Mouse (Mus musculus): Measurements from ENCODE around the gene Rps3a1. TPM values are rescaled to one million over a fixed set of nuclear protein-coding genes. Genes with fewer than 3 reads are reported as not detected.
"Not testable (repeated sequence)": the region's sequence is repeated elsewhere in the genome, so short reads cannot be mapped to it uniquely, and the experiment has no call there.

Rps3a1 gene
- polyA plus RNA-seq, 1 experiment from 2014 or later, result 1,266 TPM

- Histone ChIP-seq H3K27ac (no peak overlapping the region), H3K4me2 (peak overlapping the region; percentile 26; the same call in 1 of the 2 replicates), H3K4me1 (peaks cover 13% of the 10 kb centered on the region), H3K9ac (no peak overlapping the region), H3K4me3 (no peak overlapping the region), H3K9me3 (no peaks in the 10 kb centered on the region), H3K36me3 (peaks cover 14% of the 10 kb centered on the region), H3K27me3 (no peaks in the 10 kb centered on the region)
- ATAC-seq (ENCODE audit: borderline replicate concordance, extremely low read depth, low FRiP score, low TSS enrichment), result no peak
- WGBS, result 19% methylated on average over 10 of the region's 10 CpGs
These were observed 32.4 kb downstream of the Rps3a1 start for GRCm38 (mm10) chr3:86110077-86110476.

GRCm38 (mm10) chr3:86109099-86109498 lies 33.4 kb downstream of the Rps3a1 start:
- peaks cover 14% of the 10 kb centered on the region for H3K36me3 ChIP-seq
- H3K9me3 ChIP-seq, result no peaks in the 10 kb centered on the region
- ATAC-seq (ENCODE audit: borderline replicate concordance, extremely low read depth, low FRiP score, low TSS enrichment), result no peak
- no peak overlapping the region for H3K9ac ChIP-seq
- 59% methylated on average over 7 of the region's 7 CpGs for WGBS
- peaks cover 6% of the 10 kb centered on the region for H3K4me1 ChIP-seq
- H3K4me2 ChIP-seq, result no peak overlapping the region
- no peaks in the 10 kb centered on the region for H3K27me3 ChIP-seq
- no peak overlapping the region for H3K4me3 ChIP-seq
- H3K27ac ChIP-seq, result peak overlapping the region; percentile 29; the same call in 1 of the 2 replicates

- Histone ChIP-seq H3K27ac (0 out of 2 replicates have a peak overlapping the region, but pooled peaks have one; percentile 15), H3K9me3 (no peaks in the 10 kb centered on the region)
- 73% methylated on average over 4 of the region's 4 CpGs for WGBS
These were observed 33.9 kb downstream of the Rps3a1 start for GRCm38 (mm10) chr3:86108576-86108975.

GRCm38 (mm10) chr3:86107637-86108539 lies 34.6 kb downstream of the Rps3a1 start:
- Histone ChIP-seq H3K4me2 (no peak overlapping the region), H3K4me1 (peaks cover 6% of the 10 kb centered on the region), H3K27me3 (no peaks in the 10 kb centered on the region), H3K9ac (no peak overlapping the region), H3K4me3 (no peak overlapping the region), H3K27ac (no peak overlapping the region), H3K36me3 (peaks cover 17% of the 10 kb centered on the region), H3K9me3 (no peaks in the 10 kb centered on the region)
- WGBS, result 77% methylated on average over 8 of the region's 8 CpGs
- ATAC-seq (ENCODE audit: borderline replicate concordance, extremely low read depth, low FRiP score, low TSS enrichment), result no peak

More at GRCm38 (mm10) chr3:86108576-86108975, 33.9 kb downstream of the Rps3a1 start:
- Histone ChIP-seq H3K4me3 (no peak overlapping the region), H3K9ac (no peak overlapping the region), H3K4me2 (no peak overlapping the region), H3K27me3 (no peaks in the 10 kb centered on the region), H3K4me1 (peaks cover 6% of the 10 kb centered on the region), H3K36me3 (peaks cover 17% of the 10 kb centered on the region)
- ATAC-seq (ENCODE audit: borderline replicate concordance, extremely low read depth, low FRiP score, low TSS enrichment), result peak; percentile 67; the same call in 1 of the 2 replicates

GRCm38 (mm10) chr3:86106086-86106632 lies 36.3 kb downstream of the Rps3a1 start:
- peaks cover 6% of the 10 kb centered on the region for H3K4me1 ChIP-seq
- H3K9ac ChIP-seq, result no peak overlapping the region
- no peak overlapping the region for H3K4me3 ChIP-seq
- no peaks in the 10 kb centered on the region for H3K9me3 ChIP-seq
- no peak overlapping the region for H3K27ac ChIP-seq
- 92% methylated on average over 8 of the region's 8 CpGs for WGBS
- peaks cover 17% of the 10 kb centered on the region for H3K36me3 ChIP-seq
- no peaks in the 10 kb centered on the region for H3K27me3 ChIP-seq
- H3K4me2 ChIP-seq, result no peak overlapping the region
- ATAC-seq (ENCODE audit: borderline replicate concordance, extremely low read depth, low FRiP score, low TSS enrichment), result no peak

GRCm38 (mm10) chr3:86104909-86105308 lies 37.6 kb downstream of the Rps3a1 start:
- WGBS, result 78% methylated on average over 4 of the region's 4 CpGs
- peaks cover 17% of the 10 kb centered on the region for H3K36me3 ChIP-seq
- H3K4me2 ChIP-seq, result no peak overlapping the region

GRCm38 (mm10) chr3:86104433-86104832 lies 38.1 kb downstream of the Rps3a1 start:
- H3K4me3 ChIP-seq; H3K4me1 ChIP-seq; H3K27me3 ChIP-seq; H3K27ac ChIP-seq; H3K9ac ChIP-seq; H3K9me3 ChIP-seq; ATAC-seq (ENCODE audit: borderline replicate concordance, extremely low read depth, low FRiP score, low TSS enrichment); H3K4me2 ChIP-seq: not testable (repeated sequence)
- WGBS, result 84% methylated on average over 7 of the region's 7 CpGs
- peaks cover 20% of the 10 kb centered on the region for H3K36me3 ChIP-seq

More at GRCm38 (mm10) chr3:86104909-86105308, 37.6 kb downstream of the Rps3a1 start:
- no peak overlapping the region for H3K9ac ChIP-seq
- no peak overlapping the region for H3K27ac ChIP-seq
- no peak overlapping the region for H3K4me3 ChIP-seq
- no peaks in the 10 kb centered on the region for H3K27me3 ChIP-seq
- no peak for ATAC-seq (ENCODE audit: borderline replicate concordance, extremely low read depth, low FRiP score, low TSS enrichment)
- H3K9me3 ChIP-seq, result no peaks in the 10 kb centered on the region
- H3K4me1 ChIP-seq, result peaks cover 2% of the 10 kb centered on the region

- peaks cover 26% of the 10 kb centered on the region for H3K36me3 ChIP-seq
- ATAC-seq (ENCODE audit: borderline replicate concordance, extremely low read depth, low FRiP score, low TSS enrichment), result no peak
These were observed 38.8 kb downstream of the Rps3a1 start for GRCm38 (mm10) chr3:86103449-86104291.

GRCm38 (mm10) chr3:86101956-86102355 lies 40.5 kb downstream of the Rps3a1 start:
- H3K4me1 ChIP-seq, result no peaks in the 10 kb centered on the region
- no peaks in the 10 kb centered on the region for H3K27me3 ChIP-seq
- H3K36me3 ChIP-seq, result peaks cover 25% of the 10 kb centered on the region; the same call in 1 of the 2 replicates
- WGBS, result 90% methylated on average over 6 of the region's 6 CpGs
- H3K9ac ChIP-seq, result no peak overlapping the region
- H3K4me3 ChIP-seq, result no peak overlapping the region
- no peak overlapping the region for H3K27ac ChIP-seq
- ATAC-seq (ENCODE audit: borderline replicate concordance, extremely low read depth, low FRiP score, low TSS enrichment), result no peak
- no peak overlapping the region for H3K4me2 ChIP-seq
- no peaks in the 10 kb centered on the region for H3K9me3 ChIP-seq

More at GRCm38 (mm10) chr3:86103449-86104291, 38.8 kb downstream of the Rps3a1 start:
- Histone ChIP-seq H3K4me1 (no peaks in the 10 kb centered on the region), H3K9me3 (no peaks in the 10 kb centered on the region), H3K4me2 (no peak overlapping the region), H3K27ac (no peak overlapping the region), H3K27me3 (no peaks in the 10 kb centered on the region), H3K9ac (no peak overlapping the region), H3K4me3 (no peak overlapping the region)
- 67% methylated on average over 18 of the region's 18 CpGs for WGBS

GRCm38 (mm10) chr3:86093907-86094306 lies 48.6 kb downstream of the Rps3a1 start:
- no peak overlapping the region for H3K4me3 ChIP-seq
- no peak for ATAC-seq (ENCODE audit: borderline replicate concordance, extremely low read depth, low FRiP score, low TSS enrichment)
- H3K27ac ChIP-seq, result no peak overlapping the region
- no peak overlapping the region for H3K4me2 ChIP-seq
- peaks cover 16% of the 10 kb centered on the region; the same call in 1 of the 2 replicates for H3K36me3 ChIP-seq
- H3K9ac ChIP-seq, result no peak overlapping the region
- no peaks in the 10 kb centered on the region for H3K9me3 ChIP-seq
- H3K27me3 ChIP-seq, result no peaks in the 10 kb centered on the region
- H3K4me1 ChIP-seq, result no peaks in the 10 kb centered on the region
- 89% methylated on average over 5 of the region's 5 CpGs for WGBS

- Histone ChIP-seq H3K27ac (no peak overlapping the region), H3K4me2 (no peak overlapping the region), H3K4me3 (no peak overlapping the region), H3K27me3 (no peaks in the 10 kb centered on the region), H3K9ac (no peak overlapping the region), H3K9me3 (no peaks in the 10 kb centered on the region), H3K36me3 (peaks cover 14% of the 10 kb centered on the region; the same call in 1 of the 2 replicates), H3K4me1 (no peaks in the 10 kb centered on the region)
- WGBS, result 59% methylated on average over 6 of the region's 6 CpGs
- ATAC-seq (ENCODE audit: borderline replicate concordance, extremely low read depth, low FRiP score, low TSS enrichment), result no peak
These were observed 49.2 kb downstream of the Rps3a1 start for GRCm38 (mm10) chr3:86093213-86093845.
